Mouse (Mus musculus): Measurements from ENCODE around the gene Slc35a5. TPM values are rescaled to one million over a fixed set of nuclear protein-coding genes. Genes with fewer than 3 reads are reported as not detected.

Gene Slc35a5
- polyA plus RNA-seq, 1 experiment = 8.3 TPM

DNA sequence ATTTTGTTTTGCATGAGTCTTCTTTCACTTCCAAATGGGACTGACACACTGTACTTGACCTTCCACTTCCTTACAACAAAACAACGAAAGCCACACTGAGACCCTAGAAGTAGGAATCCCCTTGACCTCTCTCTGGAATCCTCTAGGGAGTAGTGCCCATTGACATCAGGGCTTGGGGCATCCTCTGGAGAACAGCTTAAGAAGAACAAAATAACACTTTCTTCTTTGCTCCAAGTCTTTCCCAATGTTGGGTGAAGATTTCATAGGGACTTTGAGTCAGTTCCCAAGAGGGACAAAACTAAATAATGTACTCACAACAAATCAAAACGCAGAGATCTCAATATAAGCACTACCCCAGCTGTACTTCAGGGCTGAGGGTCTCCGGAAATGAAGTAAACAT is 39.7 kb downstream of the Slc35a5 start:
- no peaks in the 10 kb centered on the region for H3K27me3 ChIP-seq (ENCODE audit: control insufficient read depth, insufficient read depth, low read length)
- no peaks in the 10 kb centered on the region for H3K4me1 ChIP-seq (ENCODE audit: control insufficient read depth, insufficient read depth, insufficient read length)
- 79% methylated on average over 3 of the region's 3 CpGs for WGBS
- no peaks in the 10 kb centered on the region for H3K36me3 ChIP-seq (ENCODE audit: control insufficient read depth, insufficient read depth, low read length)
- no peak overlapping the region for H3K27ac ChIP-seq (ENCODE audit: insufficient read depth, low read length)
- DNase-seq (ENCODE audit: low read depth in 1 of 2, low spot score in 2 of 2) = no peak
- TF ChIP-seq POLR2A (IDR thresholded peaks at IDR 0.05; ENCODE audit: low read depth, low read length) (no peak), CTCF (IDR thresholded peaks at IDR 0.05; ENCODE audit: extremely low read depth, insufficient read depth, insufficient read length, insufficient replicate concordance) (no peak)
- no peak overlapping the region for H3K4me3 ChIP-seq (ENCODE audit: extremely low read depth, insufficient read depth, insufficient read length)

- 89% methylated on average over 3 of the region's 3 CpGs for WGBS
- no peak for DNase-seq (ENCODE audit: low read depth in 1 of 2, low spot score in 2 of 2)
- Histone ChIP-seq H3K27ac (ENCODE audit: insufficient read depth, low read length) (no peak overlapping the region), H3K27me3 (ENCODE audit: control insufficient read depth, insufficient read depth, low read length) (no peaks in the 10 kb centered on the region), H3K4me1 (ENCODE audit: control insufficient read depth, insufficient read depth, insufficient read length) (no peaks in the 10 kb centered on the region), H3K4me3 (ENCODE audit: extremely low read depth, insufficient read depth, insufficient read length) (no peak overlapping the region), H3K36me3 (ENCODE audit: control insufficient read depth, insufficient read depth, low read length) (no peaks in the 10 kb centered on the region)
- TF ChIP-seq POLR2A (IDR thresholded peaks at IDR 0.05; ENCODE audit: low read depth, low read length) (no peak), CTCF (IDR thresholded peaks at IDR 0.05; ENCODE audit: extremely low read depth, insufficient read depth, insufficient read length, insufficient replicate concordance) (no peak)
These were observed 41.3 kb downstream of the Slc35a5 start for GRCm38 (mm10) chr16:45117200-45117599.

DNA sequence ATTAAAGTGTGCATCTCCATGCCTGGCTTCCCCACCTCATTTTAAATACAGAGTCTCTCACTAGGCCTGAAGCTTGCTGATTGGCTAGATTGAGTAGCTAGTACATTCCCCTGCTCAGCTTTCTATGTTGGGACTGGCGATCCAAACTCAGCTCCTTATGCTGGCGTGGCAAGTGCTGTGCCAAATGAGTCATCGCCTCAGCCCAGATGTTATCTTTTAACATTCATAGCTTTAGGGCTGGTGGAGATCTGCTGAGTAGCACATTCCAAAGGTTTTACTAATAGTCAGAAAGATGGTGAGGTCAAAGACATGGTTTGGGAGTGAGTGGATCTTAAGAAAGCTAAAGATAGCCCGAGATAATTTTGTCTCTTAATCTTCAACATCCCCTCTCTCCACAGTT is 48.0 kb downstream of the Slc35a5 start:
- Histone ChIP-seq H3K4me1 (ENCODE audit: control insufficient read depth, insufficient read depth, insufficient read length) (no peaks in the 10 kb centered on the region), H3K27ac (ENCODE audit: insufficient read depth, low read length) (no peak overlapping the region), H3K36me3 (ENCODE audit: control insufficient read depth, insufficient read depth, low read length) (no peaks in the 10 kb centered on the region), H3K4me3 (ENCODE audit: extremely low read depth, insufficient read depth, insufficient read length) (no peak overlapping the region), H3K27me3 (ENCODE audit: control insufficient read depth, insufficient read depth, low read length) (no peaks in the 10 kb centered on the region)
- WGBS = 68% methylated on average over 4 of the region's 4 CpGs
- no peak for DNase-seq (ENCODE audit: low read depth in 1 of 2, low spot score in 2 of 2)
- TF ChIP-seq CTCF (IDR thresholded peaks at IDR 0.05; ENCODE audit: extremely low read depth, insufficient read depth, insufficient read length, insufficient replicate concordance) (no peak), POLR2A (IDR thresholded peaks at IDR 0.05; ENCODE audit: low read depth, low read length) (no peak)

DNA sequence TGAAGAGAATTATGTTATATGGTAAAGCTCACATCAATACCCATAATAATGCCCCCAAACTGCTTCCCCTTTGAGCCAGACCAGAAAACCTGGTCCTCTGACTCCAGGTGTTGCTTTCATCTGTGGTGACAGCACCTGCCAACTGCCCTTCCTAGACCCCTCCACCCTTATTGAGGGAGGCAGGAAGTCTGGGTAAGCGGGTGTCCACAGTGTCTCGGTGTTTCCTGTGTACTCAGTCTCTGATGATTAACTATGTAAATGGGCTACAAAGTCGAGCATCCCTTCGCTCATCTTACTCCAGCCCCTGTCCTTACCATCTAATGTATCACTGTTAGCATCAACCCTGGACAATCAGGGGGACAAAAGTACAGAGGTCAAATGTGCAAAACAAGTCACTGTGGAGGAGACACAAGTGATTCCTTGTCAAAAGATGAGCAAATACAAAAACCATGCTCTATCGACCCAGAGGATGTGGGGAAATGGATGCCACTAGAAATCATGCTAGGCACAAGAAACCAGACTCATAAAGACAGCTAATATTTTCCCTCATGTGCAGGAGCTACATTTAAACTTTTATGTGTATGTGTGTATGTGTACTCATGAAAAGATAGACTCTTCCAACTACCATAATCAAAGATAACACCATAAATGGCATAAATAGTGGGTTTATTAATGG is 50.2 kb downstream of the Slc35a5 start:
- WGBS = 19% methylated on average over 5 of the region's 5 CpGs
- no peak for DNase-seq (ENCODE audit: low read depth in 1 of 2, low spot score in 2 of 2)
- Histone ChIP-seq H3K4me1 (ENCODE audit: control insufficient read depth, insufficient read depth, insufficient read length) (no peaks in the 10 kb centered on the region), H3K4me3 (ENCODE audit: extremely low read depth, insufficient read depth, insufficient read length) (no peak overlapping the region), H3K27me3 (ENCODE audit: control insufficient read depth, insufficient read depth, low read length) (no peaks in the 10 kb centered on the region), H3K36me3 (ENCODE audit: control insufficient read depth, insufficient read depth, low read length) (no peaks in the 10 kb centered on the region), H3K27ac (ENCODE audit: insufficient read depth, low read length) (no peak overlapping the region)
- TF ChIP-seq POLR2A (IDR thresholded peaks at IDR 0.05; ENCODE audit: low read depth, low read length) = no peak

- 76% methylated on average over 3 of the region's 3 CpGs for WGBS
- Histone ChIP-seq H3K4me1 (ENCODE audit: control insufficient read depth, insufficient read depth, insufficient read length) (no peaks in the 10 kb centered on the region), H3K27ac (ENCODE audit: insufficient read depth, low read length) (no peak overlapping the region), H3K4me3 (ENCODE audit: extremely low read depth, insufficient read depth, insufficient read length) (no peak overlapping the region), H3K27me3 (ENCODE audit: control insufficient read depth, insufficient read depth, low read length) (no peaks in the 10 kb centered on the region), H3K36me3 (ENCODE audit: control insufficient read depth, insufficient read depth, low read length) (no peaks in the 10 kb centered on the region)
- TF ChIP-seq POLR2A (IDR thresholded peaks at IDR 0.05; ENCODE audit: low read depth, low read length) = no peak
- TF ChIP-seq CTCF (IDR thresholded peaks at IDR 0.05; ENCODE audit: extremely low read depth, insufficient read depth, insufficient read length, insufficient replicate concordance) = no peak
- DNase-seq (ENCODE audit: low read depth in 1 of 2, low spot score in 2 of 2) = no peak
These were observed 53.5 kb downstream of the Slc35a5 start for GRCm38 (mm10) chr16:45104993-45105392.

- Histone ChIP-seq H3K27me3 (ENCODE audit: control insufficient read depth, insufficient read depth, low read length) (no peaks in the 10 kb centered on the region), H3K4me3 (ENCODE audit: extremely low read depth, insufficient read depth, insufficient read length) (no peak overlapping the region), H3K36me3 (ENCODE audit: control insufficient read depth, insufficient read depth, low read length) (no peaks in the 10 kb centered on the region), H3K4me1 (ENCODE audit: control insufficient read depth, insufficient read depth, insufficient read length) (no peaks in the 10 kb centered on the region), H3K27ac (ENCODE audit: insufficient read depth, low read length) (no peak overlapping the region)
- WGBS = 69% methylated on average over 3 of the region's 3 CpGs
- TF ChIP-seq POLR2A (IDR thresholded peaks at IDR 0.05; ENCODE audit: low read depth, low read length) (no peak), CTCF (IDR thresholded peaks at IDR 0.05; ENCODE audit: extremely low read depth, insufficient read depth, insufficient read length, insufficient replicate concordance) (no peak)
- DNase-seq (ENCODE audit: low read depth in 1 of 2, low spot score in 2 of 2) = no peak
These were observed 57.6 kb downstream of the Slc35a5 start for GRCm38 (mm10) chr16:45100892-45101291.

DNA sequence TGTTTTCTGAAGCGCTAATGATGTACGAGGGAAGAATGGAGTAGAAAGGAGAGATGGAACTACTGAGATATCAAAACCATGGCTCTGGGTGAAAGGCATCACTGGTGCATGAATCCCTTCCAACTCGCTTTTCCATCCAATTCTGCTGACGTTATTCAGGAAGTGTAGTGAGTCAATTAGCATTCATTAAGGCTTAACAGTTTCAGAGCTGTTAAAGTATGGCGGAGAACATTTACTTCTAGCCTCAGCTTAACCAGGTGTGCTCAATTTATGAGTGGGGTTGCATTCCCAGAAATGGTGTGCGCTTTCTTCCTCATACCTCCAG is 59.7 kb downstream of the Slc35a5 start:
- no peak overlapping the region for H3K4me3 ChIP-seq (ENCODE audit: extremely low read depth, insufficient read depth, insufficient read length)
- TF ChIP-seq POLR2A (IDR thresholded peaks at IDR 0.05; ENCODE audit: low read depth, low read length) (no peak), CTCF (IDR thresholded peaks at IDR 0.05; ENCODE audit: extremely low read depth, insufficient read depth, insufficient read length, insufficient replicate concordance) (no peak)
- WGBS = 89% methylated on average over 6 of the region's 6 CpGs

More for the DNA sequence above, 59.7 kb downstream of the Slc35a5 start:
- Histone ChIP-seq H3K27me3 (ENCODE audit: control insufficient read depth, insufficient read depth, low read length) (no peaks in the 10 kb centered on the region), H3K4me1 (ENCODE audit: control insufficient read depth, insufficient read depth, insufficient read length) (no peaks in the 10 kb centered on the region), H3K36me3 (ENCODE audit: control insufficient read depth, insufficient read depth, low read length) (no peaks in the 10 kb centered on the region), H3K27ac (ENCODE audit: insufficient read depth, low read length) (no peak overlapping the region)
- no peak for DNase-seq (ENCODE audit: low read depth in 1 of 2, low spot score in 2 of 2)

Data from spleen, adult 2 months (tissue).